Mouse (Mus musculus): ENCODE measurements around the gene Zfp366.
"Not testable (repeated sequence)": the region's sequence is repeated elsewhere in the genome, so short reads cannot be mapped to it uniquely, and the experiment has no call there.

Gene Zfp366

DNA sequence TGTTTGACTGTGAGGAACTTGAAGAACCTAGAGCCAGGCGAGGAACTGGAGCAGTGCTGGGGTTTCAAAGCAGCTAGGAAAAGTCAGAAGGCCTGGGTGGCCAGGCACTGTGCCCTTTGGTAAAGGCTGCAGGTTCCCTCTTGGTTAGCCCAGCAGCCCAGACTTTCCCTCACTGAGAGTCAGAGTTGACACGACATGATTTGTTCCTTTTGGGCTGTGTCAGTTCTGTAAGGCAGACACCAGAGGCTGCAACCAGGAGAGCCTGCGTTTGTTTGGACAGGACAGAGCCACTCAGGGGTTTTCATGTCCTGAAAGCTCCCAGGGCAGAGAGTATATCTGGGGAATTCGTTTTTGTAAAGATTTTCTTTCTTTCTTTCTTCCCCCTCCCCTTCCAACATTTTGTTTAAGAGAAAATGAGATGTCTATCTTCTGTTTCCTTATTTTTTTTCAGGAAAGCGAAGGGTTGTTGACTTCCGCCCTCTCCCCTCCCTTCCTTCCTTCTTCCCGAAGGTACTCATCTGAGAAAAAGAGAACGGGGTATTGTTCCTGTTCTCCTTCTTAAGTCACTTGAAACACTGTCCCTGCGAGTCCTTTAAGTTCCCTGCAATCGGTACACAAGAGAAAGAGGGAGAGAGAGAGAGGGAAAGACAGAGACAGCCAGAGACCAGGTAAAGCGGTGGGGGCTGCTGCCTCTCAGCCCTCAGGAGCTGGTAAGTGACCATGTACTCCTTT, at the start of gene Zfp366:
Gene Zfp366, plus strand, starts transcription at position 669 of the 732 bp plus-strand sequence.
- no peak for DNase-seq

DNA sequence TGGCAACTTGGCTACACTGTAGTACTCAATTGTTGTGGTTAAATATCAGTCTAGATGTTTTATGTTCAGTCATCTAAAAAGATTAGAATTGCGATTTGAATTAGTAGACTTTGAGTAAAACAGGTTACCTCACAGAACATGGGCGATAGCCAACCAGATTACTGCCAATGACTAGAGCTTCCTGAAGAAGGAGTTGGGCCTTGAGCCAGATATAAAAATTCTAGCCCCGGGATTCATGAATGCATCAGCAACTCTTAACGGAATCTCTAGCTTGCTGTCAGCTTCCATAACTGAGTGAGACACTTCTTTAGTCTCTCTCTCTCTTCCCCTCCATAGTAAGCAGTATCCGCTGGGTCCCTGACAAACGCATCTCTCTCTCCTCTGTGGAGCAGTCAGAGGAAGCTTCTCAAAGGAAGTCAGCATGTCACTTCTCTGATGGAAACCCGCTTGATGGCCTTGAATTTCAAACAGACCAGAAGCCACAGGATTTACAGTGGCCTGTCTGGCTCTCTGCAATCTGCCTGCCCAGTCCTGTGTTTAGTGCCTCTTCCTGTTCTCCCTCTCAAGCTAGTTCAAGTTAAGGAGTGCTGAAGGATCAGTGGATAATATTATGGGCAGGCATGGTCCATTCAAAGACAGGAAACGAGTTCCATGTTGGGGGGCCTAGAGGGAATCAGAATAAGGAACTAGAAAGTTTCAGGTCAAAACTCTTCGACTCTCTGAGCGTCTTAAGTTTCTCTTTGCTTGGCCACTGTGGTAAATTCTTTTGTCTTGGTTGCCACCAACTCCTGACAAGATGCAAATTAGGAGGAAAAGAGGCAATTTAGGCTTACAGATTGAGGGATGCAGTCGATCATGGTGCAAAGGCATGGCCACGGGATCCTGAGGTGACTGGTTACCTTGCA, 46.0 kb upstream of the Zfp366 start:
- no peak for DNase-seq

DNA sequence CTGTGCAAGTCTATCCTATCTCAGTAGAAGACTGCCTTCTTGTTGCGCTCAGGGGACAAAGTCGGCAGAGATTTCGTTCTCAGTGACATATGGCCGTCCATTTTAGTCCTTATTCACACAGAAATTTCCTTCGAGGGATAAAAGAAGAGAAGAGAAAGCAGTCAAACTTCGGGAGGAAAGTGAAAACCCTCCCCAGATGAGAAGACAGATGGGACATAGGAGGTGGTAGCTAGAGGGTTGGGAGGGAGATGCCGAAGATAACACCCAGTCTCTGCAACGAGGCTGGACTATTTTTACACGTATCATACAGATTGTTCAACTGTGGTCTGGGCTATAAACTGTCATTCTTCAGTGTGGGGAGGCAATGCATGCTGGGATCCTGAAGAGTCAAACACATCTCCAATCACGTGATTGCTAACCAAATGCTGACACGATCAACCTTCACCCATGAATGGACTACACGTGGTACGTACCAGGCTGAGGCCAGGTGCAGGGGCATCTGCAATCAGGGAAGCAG, 38.2 kb upstream of the Zfp366 start:
- no peak for DNase-seq

DNA sequence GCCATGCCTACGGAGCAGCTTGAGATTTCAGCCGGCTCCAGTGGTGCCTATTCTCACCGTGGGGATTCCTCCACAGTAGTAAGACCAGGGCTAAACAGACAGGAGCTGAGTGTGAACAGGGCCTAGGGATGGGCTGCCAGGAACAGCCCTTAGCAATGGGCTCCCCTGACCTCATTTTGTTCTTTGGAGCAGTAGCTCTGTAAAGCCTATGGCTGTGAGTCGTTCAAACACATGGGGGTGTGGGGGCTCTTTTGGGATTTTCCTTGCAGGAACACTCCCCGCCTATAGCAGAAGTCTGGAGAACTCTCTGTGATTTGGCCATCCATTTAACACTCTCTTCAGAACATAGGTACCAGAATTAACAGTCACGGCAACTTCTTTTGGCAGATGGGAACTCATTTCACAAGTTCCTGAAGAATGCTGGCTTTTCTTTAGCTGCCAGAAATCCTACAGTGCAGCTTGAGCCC, 36.9 kb upstream of the Zfp366 start:
- no peak for DNase-seq

DNA sequence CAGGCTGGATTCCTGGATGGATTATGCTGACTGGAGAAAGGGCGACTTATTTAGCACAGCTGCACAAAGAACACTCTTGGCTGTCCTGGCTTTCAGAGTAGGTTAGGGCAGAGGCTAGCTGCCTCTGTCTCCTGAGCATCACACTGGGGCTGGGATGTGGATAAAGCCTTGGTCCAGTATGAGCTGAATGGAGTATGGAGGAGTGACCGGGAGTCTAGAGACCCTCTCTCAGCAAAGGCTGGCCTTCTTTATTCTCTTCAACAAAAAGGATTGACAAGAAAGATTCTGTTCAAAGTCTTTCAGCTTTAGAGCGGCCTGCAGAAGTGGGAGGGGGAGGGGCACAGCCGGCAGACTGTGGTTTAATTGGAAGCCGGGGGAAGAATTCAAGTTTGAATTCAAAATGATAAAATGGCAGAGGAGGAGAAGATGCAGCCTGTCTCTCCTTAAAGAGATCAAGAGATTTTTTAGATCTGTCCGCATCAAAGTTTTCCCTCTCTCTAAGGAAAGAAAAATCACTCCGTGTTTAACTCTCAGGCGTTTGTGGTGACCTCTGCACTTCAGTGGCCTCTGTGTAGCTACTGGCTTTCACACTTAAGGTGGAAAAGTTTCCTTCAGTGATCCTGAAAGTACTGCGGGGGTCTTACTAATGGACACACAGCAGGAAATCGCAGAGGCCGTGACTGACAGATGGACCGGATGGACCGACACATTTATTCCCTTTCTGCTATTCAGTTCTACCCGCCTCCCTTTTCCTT, 34.9 kb upstream of the Zfp366 start:
- no peak for DNase-seq

DNA sequence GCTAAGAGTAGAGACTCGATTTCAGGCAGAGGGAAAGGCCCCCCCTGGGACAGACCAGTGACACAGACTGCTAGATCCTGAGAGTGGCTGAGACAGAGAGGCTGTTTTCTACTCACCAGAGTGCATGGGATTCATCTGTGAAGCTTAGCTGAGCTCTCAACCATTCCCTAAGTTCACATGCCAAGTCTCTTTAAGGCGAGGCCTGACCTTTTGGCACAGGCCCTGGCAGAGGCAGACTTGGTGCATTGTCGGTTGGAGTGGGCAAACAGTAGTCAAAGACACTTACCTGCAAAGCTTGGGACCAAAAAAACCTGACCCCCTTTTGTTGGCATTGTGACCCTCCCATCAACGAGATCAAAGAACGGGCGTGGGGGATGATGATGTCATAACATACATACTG, 34.0 kb upstream of the Zfp366 start:
- DNase-seq: no peak

DNA sequence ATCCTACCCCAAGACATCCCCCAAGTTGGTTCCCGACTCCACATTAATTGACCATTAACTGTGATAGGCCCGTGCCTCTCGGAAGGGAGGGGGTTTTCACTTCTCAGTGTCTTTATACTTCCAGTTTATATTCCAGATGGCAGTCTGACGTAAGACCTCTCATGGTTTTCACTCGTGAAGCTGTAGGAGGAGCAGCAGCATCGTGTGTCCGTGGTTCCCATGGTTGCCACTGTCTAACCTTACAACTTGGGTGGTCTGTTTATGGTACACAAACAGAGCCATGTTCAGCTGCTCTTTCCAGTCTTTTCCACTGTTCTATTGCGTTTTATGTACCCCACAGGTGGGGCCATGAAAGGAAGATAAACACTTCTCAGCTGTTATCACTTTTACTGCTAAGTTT, 33.5 kb upstream of the Zfp366 start:
- DNase-seq: no peak

DNA sequence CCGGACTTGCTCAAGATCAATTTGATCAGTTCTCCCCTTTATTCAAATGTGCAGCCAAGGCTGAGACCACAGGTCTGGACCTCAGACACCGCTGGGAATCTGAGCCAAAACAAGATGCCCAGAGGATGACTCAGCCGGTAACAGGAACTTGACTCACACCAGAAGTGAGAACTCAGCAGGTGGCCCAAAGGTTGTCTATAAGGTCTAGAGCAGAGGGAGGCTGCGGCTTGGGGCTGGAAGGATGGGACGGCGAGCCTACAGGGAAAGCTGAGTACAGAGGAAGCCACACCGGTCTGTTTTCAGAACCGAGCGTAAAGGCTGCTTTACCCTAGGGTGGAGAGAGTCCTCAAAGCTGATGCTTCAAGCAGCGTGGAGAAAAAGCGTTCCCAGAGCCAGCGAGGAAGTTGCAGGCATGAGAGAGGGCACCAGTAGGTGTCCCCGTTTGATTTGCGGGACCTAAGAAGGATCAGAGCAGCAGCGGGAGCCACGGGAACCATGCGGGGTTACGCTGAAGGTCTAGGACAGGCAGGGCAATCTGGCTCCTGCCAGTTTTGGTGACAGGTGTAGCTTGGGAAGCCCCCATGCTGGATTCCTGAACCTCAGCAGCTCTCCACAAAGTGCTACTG, 32.2 kb upstream of the Zfp366 start:
- DNase-seq: no peak

DNA sequence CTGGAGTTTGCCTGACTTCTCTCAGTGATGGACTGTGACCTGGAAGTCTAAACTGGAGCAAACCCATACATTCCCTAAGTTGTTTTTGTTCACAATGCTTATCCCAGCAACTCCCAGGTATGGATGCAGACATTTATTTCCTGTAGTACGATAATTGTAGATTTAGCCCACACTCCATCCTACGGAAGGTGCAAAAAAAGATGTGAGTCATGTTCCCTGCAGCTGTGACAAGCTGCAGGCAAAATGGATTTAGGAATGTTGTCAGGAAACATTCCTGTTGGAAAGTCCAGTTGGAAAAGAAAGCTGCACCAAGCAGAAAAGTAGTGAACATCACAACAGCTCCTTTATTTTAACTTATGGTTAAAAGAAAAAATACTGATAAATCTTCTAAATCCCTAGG, 26.9 kb upstream of the Zfp366 start:
- DNase-seq: no peak

DNA sequence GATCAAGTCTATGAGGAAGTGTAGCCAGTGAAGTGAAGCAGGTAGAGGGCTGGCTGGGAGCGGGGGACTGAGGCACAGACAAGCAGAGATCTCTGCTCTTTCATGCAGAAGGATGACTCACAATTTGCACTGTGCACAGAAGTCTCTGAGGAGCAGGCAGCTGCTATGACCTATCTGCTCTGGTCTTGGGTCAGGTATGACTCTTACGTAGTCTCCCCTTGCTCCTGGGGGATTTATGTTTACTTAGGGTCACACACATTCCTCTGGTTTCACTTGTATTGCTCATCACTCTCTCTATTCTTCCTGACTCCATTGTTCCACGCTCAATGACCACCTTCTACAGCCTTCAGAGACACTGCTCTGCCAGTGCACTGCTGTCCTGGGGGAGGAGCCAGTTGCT, 25.9 kb upstream of the Zfp366 start:
- DNase-seq: no peak

DNA sequence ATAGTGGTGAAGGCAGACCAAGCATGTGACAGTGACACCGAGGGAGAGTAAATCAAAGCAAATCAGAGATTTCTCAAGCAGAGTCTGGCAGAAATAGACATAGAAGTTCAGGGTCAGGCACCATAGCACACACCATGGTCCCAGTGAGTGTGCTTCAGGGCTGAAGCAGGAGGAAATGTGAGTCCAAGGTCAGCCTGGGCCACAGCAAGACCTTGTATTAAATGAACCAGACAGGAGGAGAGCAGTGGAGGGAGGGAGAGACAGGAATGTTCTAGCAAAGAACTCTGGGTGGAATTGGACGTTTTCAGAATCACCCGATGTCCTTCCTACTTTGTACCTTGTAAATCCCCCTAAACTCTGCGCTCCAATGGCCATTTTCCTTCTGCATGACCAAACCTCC, 21.6 kb upstream of the Zfp366 start:
- DNase-seq: peak; percentile 39

DNA sequence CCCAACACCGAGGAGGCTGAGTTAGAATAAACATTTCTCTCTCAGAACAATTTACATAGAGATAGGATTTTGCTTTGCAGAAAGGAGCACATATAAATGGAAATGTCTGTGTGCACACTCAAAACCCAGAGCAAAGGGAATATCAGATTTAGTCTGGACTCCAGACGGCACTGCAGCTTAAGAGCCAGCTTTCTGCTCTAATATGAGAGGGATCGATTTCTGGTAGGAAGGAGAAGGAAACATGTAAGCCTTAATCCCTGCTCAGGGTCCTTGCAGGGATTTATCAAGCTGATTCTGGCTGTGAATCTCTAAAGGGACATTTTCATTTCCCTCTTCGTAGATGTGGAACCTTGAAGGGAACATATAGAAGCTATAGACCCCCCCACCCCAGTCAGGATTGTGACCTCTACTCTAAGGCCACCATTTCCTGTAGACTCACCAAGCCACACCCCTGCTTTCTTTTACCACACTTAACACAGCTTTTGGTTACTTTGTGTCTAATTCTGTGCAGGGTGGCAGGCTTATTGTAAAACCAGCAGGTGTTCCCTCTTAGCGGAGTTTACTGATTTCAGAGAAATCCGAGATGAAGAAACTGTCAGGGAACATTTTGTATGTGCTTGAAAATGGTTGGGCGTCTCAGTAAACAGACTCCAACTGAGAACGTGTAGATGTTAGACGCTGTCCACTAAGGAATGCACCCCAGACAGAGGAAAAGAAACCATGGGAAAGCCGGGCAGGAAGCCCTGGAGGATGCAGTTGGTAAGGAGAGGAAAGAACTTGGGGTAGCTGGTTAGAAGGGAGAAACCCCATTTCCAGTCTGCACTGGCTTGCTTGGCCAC, 20.9 kb upstream of the Zfp366 start:
- DNase-seq: no peak

DNA sequence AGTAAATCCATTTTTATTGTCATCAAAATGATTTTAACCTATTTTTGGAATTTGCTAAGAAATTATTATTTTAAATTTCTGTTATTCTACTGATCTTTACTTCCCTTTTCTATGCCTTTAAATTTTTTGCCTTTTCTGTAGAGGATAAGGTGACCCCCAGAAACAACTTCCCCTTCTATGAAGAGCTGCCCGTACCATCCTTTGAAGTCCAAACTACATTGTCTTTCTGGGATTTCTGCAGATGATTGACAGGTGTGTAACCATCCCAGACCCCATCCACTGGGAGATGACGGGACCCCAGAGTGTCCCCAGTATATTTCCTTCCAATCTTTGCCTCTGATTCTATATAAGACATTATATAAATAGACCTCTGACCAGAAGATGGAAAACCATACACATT, 20.3 kb upstream of the Zfp366 start:
- DNase-seq: no peak

DNA sequence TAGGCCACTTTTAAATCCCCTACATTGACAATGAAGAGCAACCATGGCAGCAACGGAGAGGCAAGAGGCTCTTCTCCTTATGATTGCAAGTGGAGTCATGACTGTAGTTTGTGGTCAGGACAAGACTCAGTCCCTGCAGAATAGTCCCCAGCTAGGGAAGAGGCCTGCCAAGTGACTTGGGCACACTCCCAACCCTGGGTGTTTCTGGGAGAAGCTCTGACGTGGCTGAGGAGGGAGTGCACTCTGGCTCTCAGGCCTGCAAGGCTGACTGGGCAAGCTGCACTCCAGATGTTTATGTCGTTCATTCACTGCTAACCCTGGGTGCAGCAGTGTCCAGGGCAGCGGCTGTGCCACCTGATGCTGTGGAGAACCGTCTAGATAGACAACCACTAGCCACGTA, 15.2 kb upstream of the Zfp366 start:
- peak; percentile 37 for DNase-seq

DNA sequence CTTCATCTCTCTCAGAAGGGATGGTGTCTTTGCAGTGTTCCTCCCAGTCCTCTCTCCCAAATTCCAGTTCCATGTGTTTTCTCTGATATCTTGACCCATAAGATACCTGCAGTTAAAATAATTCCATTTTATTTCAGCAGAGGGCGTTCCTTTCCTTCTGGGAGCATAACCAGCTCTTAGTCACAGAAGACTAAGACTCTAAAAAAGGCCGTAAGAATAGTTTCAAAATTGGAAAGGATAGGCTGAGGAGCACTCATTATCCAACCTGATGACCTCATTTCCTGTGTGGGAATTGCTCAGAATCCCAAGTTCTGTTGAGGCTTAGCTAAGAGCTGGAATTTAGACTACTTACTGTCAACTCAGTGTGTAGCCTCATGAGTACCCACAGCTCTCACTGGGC, 14.3 kb upstream of the Zfp366 start:
- DNase-seq: no peak

DNA sequence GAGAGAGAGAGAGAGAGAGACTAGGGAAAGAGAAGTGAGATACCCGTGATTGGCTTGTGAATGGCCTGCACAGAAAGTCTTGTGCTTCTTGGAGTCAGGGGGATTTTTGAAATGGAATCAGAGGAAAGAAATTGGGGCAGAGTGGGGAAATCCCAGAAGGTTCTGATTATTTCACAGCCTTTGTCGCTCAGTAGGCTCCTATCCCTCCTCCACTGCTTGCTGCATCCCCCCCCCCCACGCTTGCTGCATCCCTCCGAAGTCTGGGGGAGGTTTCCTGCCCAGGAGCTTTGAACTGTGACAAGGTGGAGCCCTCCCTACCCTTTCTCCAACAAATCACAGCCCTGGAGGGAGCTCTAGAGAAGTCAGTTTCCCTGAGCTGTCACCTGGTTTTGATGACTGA, 10.8 kb upstream of the Zfp366 start:
- no peak for DNase-seq

DNA sequence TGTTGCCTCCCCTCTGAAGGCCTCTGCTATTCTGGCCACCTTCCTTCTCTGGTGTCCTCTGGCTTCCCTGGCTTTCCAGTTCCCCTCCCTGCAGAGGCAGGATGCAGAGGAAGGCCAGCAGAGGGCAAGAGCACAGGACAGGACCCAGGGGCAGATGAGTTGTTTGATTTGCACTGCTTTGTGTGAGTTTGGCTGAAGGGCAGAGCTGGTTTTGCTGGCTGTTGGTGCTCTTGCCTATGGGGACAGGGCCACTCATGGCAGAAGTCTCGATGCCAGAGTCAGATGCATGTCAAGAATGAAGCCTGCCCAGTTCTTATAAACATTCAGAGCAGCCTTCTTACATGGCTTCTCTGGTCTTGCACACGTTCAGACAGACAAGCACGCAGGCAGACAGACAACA, 1.8 kb upstream of the Zfp366 start:
- not testable (repeated sequence) for DNase-seq

DNA sequence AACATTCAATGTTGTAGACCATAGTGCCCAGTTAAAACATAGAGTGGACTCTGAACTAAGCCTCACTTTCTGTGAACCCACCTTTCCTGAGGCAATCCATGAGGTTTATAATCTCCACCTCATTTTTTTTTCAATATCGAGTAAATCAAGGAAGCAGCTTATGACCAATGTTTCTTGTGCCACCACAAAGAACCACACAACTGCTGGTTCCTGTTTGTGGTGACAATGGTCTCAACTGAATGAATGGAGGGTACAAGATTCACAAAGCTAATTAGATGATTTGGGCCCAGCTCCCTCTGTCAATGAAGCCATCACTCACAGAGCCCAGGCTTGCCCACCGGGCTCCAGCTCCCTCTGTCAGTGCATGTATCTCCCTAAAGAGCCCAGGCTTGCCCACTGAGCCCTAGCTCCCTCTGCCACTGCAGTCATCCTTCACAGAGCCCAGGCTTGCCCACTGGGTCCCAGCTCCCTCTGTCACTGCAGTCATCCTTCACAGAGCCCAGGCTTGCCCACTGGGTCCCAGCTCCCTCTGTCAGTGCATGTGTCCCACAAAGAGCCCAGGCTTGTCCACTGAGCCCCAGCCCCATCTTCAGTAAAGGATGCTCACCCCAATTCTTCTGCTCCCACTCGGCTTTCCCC, 1.2 kb upstream of the Zfp366 start:
- DNase-seq: no peak

DNA sequence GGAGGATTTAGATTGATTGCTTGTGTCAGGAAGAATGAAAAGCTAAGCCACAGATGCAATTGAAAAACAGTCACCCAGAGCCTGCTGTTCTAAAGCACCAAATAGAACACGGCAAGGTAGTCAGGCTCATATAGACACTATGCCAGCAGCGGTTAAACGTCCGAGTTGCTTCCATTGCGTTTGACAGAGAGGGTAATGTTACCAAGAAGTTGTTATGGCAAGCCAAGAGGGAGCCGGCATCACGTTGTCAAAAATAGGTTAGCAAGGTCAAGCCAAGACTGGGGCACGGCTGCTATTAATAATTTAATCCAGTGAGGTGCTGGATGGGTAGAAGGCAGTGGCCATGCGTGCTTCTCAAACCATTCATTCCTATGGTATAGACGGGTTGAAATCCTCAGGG, 950 bp downstream of the Zfp366 start:
- DNase-seq: no peak

DNA sequence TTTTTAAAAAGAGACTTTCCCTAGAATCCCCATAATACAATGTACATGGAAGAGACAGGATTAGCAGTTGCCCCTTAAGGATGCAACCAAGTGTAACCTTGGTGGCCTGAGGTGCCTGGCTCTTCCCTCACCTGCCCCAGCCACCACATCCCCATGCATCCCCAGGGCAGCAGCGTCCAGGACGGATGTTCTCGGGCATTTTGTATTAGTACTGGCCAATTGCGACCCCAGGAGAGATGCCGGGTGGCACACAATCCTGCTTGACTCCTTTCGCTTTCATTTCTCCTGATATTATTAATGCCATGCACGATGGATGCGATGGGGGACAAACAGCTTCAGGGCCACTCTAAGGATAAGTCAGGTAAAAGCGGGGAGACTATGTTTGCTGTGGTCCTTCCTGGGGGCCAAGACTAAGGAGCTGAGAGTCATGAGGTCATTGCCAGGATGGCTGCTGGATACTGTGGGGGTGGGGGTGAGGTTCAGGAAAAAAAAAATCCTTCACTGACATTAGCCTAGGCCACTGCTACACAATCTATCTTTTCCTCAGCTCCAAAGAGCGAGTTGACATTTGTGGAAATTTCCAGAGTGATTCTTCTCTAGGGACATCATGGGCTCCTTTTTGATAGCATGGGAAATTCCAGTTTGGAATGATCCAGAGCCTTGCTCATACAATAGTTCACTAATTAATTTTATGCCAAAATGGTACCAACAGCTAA, 1.7 kb downstream of the Zfp366 start:
- DNase-seq: no peak

DNA sequence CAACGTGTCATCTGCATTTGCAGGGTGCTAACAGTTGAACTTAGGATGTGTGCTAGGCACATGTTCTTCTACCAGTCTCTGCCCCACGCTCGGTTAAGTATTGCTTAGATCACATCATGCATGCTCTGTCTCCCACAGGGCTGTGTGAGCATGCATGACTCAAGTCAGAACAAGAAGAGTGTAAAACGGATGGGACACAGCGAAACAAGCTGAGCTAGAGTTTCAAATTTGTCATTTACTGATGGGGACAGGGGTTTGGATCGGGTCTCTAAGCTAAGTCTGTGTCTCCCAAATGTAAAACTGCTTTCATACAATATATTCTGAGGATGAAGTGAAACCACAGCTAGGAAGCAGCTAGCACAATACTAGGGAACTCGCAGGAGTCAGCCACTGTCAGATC, 2.2 kb downstream of the Zfp366 start:
- DNase-seq: no peak
